Mouse (Mus musculus): ENCODE data around the gene Mcidas.

The Mcidas gene

DNA sequence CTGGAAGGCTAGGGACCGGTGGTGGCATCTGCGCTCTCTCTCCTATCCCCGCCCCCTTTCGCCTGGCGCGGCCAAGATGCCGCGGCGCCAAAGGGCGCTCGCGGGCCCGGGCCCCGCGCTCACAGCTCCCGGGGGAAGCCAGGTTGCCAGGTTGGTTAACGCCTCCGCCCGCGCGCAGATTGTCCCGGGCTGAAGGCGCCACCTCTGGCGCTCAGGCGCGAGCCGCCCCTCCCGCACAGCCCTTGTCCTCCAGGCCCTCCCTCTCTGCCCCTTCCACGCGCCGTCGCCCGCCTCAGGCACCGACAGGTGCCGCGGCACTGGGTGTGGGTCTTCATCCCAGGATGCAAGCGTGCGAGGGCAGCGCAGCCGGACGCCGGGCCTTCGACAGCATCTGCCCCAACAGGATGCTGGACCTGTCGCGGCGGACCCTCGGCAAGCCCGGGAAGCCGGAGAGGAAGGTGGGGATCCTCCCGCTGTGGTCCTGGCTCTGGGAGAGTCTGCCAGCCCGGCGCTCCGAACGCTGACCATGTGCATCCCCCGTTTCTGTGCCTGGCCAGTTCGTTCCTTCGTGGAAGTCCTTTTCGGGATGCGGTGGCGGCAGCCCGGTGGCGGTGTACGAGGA, at the start of gene Mcidas:
Gene Mcidas, plus strand, starts transcription at position 315 of the 622 bp plus-strand sequence.
- peak; percentile 41 for DNase-seq (ENCODE audit: low read depth, low spot score)

DNA sequence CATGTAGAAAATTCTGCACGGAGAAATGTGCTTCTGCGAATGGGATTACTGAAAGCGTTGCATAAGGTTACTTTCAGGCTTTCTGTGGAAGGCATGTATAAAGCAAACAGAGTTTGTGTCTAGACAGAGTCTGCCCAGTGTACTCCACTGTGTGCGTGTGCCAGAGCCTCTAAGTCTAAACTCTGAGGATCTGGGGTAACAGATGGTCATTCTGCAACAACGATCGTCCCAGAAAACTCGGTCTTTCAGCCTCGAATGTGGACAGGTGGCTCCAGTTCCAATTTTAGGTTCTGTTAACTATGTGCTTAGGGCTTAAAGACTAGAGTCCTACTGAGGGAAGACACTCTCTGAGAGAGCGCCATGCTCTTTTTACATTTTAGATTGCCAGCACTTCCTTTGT, 48.3 kb upstream of the Mcidas start:
- no peak for DNase-seq (ENCODE audit: low read depth, low spot score)

DNA sequence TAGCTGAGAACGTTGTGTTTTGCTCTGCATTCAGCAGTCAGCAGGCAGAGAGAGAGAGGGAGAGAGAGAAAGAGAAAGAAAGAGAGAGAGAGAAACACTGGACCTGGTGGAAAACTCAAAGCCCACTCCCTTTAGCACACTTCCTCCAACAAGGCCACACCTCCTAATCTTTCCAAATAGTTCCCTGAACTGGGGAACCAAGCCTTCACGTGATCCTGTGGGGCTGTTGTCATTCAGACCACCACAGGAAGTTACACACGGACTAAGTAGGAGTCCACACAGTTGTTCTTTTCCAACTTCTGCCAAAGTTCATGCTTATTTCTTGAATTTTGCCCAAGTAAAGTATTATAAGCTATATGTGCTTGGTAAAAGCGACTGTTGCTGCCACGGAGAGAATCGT, 47.7 kb upstream of the Mcidas start:
- peak; percentile 52 for DNase-seq (ENCODE audit: low read depth, low spot score)

DNA sequence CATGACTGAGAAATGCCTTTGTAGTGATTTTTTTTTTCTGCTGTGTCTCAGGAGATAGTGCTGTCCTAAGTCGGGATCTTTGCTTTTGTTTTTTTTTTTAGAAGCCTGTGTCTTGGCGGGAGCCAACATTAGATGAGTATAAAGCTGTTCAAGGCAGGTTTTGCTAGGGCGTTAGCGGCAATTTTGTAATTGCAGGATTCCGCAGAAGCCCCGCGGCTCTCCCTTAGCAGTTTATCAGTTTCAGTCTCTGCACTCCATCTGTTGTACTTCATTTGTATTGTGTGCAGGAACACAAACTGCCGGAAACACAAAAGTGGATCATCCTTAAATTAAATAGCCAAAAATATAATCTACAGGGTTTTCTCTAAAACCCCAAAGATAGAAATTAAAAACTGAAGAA, 39.6 kb upstream of the Mcidas start:
- DNase-seq (ENCODE audit: low read depth, low spot score) = no peak

DNA sequence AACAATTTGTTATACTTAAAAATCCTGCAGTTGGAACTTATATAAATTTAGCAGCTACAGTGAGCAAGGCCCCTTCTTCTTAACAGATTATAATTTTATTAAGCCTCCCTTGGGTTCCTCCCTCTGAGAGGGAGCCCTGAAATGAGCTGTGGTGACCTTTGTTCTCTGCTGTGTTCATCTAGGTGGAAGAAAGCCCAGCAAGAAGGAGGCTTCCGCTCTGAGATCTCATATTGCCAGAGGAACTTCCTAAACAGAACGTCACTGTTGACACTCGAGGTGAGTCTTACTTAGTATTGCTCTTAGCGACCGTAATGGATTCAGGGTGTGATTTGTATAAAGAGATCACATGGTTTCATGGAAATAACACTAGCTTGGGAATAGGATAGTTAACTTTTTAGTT, 30.6 kb upstream of the Mcidas start:
- DNase-seq (ENCODE audit: low read depth, low spot score) = no peak

DNA sequence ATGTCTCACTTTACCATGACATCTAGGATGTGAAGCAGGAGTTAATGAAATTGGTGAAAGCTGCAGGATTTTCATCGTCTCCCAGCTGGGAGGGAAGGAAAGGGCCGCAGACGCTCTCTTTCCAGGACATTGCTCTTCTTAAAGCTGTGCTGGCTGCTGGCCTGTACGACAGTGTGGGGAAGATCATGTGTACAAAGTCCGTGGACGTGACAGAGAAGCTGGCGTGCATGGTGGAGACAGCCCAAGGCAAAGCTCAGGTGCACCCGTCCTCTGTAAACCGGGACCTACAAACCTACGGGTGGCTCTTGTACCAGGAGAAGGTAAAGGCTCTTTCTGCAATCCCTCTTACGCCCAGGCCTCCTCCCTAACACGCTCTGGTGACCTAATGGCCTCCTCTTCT, 29.2 kb upstream of the Mcidas start:
- no peak for DNase-seq (ENCODE audit: low read depth, low spot score)

DNA sequence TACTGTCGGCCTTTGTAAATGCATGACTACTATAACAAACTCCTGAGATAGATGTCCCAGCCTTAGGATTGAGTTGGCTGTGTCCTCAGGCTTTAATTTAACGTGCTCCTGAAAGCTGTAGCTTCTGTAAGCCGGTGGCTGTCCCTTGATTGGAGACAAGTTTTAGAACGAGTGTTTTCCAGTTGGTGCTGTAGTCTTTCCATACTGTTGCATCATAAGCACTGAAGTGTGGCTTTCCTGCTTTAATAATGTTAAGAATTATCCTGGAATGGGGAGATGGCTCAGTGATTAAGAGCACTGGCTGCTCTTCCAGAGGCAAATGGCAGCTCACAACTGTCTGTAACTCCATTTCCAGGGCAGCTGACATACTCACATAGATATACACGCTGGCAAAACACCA, 26.4 kb upstream of the Mcidas start:
- no peak for DNase-seq (ENCODE audit: low read depth, low spot score)

DNA sequence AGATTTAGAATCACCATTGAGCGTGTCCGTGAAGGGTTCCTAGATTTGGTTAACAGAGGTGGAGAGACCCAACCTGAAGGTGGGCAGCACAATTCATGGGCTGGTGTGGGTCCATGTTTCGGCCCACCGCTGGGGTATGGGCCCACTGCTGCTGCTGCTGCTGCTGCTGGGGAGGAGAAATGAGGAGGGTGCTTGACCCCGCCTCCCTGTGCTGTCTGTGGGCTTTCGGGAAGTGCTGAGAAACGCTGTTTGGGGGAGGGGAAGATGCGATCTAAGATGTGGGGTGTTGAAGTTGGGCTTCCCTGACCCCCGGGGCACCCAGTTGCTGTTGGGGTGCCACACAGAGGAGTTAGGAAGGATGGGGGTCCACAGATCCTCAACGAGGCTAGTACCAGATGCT, 16.9 kb upstream of the Mcidas start:
- peak; percentile 20 for DNase-seq (ENCODE audit: low read depth, low spot score)

DNA sequence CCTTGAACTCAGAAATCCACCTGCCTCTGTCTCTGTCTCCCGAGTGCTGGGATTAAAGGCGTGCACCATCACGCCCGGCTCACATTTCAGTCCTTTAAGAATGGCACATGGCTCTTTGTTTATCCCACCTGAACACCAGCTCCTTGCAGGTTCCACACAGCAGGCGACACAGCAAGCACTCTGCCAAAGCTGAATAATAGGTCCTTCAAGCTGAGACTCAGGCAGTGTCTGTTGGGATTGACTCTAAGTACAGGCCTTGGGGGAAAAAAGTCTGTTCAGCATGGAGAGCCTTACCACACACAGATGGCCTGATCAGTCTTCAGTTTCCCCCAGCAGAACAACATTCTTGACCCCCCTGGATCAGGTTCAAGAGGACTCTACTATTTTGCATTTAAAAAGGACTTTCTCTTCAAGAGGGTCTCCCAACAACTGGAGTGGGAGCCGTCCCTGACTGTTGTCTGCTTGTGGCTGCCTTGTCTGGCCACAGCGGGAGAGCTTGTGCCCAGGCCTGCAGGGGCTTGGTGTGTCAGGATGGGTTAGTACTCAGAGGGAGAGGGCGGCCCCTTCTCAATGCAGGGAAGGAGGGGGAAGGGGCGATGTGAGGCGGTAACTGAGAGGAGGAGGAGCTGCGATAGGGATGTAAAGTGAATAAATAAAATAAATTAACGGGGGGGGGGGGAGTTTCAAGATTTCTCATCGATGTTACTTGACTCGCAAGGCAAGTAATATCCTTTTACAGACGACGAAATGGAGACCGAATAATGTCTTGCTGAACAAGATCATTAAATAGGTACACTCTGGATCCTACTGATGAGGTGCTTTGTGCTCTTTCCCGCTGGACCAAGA, 7.8 kb upstream of the Mcidas start:
- DNase-seq (ENCODE audit: low read depth, low spot score) = peak; percentile 95

DNA sequence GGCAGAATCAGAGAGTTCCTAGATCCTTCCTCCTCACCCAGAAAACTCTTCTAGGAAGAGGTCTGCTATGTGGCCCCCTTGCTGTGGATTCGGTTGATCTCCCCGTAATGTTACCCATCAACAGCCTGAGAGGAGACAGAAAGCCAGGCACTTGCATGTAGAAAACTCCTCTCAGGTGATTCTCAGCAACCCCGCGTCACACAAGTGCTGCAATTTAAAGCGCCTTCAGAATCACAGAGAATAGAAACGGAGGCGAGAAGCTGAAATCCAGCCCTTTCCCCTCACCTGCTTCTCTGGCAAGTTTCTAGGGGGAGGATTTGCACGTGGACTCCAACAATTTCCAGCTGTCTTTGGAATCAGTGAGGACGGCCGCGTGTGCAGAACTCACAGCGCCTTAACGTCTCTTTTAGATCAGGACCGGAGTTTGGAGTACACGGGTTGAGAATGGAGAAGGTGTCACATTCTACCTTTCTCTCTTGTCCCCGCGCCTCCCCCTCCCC, 7.1 kb upstream of the Mcidas start:
- peak; percentile 29 for DNase-seq (ENCODE audit: low read depth, low spot score)

DNA sequence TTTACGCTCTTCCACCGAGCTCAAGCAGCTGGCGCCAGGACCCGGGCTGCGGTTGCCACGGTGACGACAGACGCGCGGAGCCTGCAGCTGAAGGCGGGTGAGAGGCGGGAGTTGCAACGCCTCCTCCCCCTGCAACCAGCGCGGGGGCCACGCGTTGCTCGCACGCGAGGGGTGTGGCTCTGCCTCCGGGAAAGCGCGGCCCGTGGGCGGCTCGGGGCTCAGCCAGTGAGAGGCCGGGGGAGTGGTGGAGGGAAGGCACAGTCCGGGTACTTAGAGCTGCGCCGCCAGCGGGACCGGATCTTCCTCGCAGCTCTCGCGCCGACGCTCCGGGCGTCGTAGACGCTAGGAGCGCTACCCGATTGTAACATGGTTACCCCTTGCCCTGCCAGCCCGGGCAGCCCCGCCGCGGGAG, 6.1 kb upstream of the Mcidas start, which contains the start of gene Ccno:
Gene Ccno, plus strand, starts transcription at position 271 of the 412 bp plus-strand sequence.
- peak; percentile 96 for DNase-seq (ENCODE audit: low read depth, low spot score)

DNA sequence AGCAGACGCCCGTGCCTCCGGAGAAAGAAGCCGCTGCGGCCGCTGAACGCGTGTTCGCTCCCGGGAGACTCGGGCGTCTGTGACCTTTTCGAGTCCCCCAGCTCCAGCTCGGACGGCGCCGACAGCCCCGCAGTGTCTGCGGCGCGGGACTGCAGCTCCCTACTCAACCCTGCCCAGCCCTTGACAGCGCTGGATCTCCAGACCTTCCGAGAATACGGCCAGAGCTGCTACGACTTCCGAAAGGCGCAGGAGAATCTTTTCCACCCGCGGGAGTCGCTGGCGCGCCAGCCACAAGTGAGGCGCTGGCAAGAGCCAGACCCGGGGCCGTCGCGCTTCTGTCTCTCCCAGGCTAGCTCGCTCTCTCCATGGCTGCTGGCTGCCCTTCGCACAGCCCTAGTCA, 5.7 kb upstream of the Mcidas start:
- peak; percentile 66 for DNase-seq (ENCODE audit: low read depth, low spot score)

DNA sequence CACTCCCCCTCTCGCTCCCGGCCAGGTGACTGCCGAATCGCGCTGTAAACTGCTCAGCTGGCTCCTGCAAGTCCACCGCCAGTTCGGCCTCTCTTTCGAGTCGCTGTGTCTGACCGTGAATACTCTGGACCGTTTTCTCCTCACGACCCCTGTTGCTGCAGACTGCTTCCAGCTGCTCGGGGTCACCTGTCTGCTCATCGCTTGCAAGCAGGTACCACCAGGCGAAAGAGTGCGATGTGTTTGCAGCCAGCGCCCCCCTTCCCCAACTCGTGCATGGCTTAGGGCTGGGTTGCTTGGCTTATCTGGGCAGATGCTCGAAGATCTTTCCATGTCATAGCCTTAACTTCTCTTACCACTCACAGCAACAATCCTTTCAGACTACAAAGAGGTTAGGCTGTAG, 4.8 kb upstream of the Mcidas start:
- no peak for DNase-seq (ENCODE audit: low read depth, low spot score)

DNA sequence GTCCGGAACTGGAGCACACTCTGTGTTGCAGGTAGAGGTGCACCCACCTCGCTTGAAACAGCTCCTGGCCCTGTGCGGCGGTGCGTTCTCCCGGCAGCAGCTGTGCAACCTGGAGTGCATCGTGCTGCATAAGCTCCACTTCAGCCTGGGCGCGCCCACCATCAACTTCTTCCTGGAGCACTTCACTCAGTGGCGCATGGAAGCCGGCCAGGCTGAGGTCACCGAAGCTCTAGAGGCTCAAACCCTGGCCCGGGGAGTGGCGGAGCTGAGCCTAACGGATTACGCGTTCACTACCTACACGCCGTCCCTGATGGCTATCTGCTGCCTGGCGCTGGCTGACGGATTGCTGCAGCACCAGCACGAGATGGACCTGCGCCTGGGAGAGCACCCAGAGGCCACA, 4.1 kb upstream of the Mcidas start:
- peak; percentile 31 for DNase-seq (ENCODE audit: low read depth, low spot score)

DNA sequence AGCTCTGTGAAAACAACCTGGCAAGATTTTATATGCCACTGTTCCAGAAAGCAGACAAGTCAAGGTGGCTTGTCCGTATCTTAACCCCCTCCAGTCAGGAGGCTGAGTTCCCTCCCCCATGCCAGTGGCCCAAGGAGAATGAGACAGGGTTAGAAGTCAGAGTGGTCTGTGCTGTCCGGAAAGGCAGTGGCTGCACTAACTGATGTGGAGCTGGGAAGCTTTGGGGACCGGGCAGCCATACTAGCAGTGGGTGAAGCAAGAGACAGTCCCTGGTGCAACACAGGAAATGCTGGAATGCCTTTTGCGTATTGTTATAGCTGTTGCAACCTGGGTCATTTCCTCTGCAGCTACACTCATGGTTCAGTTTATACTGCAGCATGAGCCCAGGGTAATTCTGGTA, 3.3 kb upstream of the Mcidas start:
- DNase-seq (ENCODE audit: low read depth, low spot score) = no peak

DNA sequence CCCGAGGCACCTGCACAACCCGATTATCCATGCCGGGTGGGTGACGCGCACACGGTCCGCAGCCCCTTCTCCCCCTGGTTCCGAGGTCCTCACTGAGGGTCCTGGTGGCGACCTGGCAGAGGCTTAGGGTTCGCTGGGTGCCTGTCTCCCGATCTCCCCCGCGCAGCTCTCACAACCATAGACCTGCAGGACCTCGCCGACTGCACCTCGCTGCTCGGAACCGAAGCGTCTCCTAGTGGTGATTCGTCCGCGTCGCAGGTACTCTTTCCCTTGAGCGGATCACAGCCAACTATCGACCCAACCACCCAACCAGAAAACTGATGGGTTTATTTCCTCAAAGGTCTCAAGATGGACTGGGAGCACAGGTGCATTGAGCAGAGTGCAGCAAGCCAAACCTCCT, 546 bp downstream of the Mcidas start:
- DNase-seq (ENCODE audit: low read depth, low spot score) = peak; percentile 87

DNA sequence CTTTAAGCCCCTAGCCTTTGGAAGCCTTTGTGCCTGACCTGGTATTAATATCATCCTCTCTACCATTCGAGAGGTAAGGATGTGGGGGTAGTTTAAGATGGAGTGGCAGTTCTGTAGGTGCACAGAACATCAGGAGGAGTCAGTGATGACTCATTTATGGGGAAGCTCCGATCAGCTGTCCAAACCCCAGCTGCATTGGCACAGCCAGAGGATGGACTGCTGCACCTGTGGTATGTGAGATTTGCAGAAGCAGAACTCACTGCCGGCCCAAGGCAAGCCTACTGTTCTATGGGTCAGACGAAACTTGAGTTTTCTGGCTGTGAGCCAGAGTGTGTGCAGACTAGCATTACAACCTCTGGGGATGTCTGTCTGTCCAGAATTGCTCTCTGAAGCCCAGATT, 2.8 kb downstream of the Mcidas start:
- DNase-seq (ENCODE audit: low read depth, low spot score) = no peak

DNA sequence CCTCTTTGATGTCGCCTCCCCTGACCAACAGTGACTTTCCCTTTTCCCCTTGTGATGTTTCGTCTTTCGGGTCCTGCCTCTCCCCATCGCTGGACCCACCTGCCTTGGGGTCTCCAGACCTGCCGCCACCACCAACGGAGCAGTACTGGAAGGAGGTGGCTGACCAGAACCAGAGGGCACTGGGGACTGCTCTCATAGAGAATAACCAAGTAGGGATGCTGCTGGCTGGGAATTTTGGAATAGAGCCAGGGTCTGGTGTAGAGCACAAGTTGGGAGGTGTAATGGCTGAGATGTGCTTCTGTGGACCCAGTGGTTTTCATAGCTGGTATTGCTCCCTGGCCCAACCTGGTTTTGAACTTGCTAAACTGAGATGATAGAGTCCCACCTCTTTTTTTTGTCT, 3.7 kb downstream of the Mcidas start:
- no peak for DNase-seq (ENCODE audit: low read depth, low spot score)

DNA sequence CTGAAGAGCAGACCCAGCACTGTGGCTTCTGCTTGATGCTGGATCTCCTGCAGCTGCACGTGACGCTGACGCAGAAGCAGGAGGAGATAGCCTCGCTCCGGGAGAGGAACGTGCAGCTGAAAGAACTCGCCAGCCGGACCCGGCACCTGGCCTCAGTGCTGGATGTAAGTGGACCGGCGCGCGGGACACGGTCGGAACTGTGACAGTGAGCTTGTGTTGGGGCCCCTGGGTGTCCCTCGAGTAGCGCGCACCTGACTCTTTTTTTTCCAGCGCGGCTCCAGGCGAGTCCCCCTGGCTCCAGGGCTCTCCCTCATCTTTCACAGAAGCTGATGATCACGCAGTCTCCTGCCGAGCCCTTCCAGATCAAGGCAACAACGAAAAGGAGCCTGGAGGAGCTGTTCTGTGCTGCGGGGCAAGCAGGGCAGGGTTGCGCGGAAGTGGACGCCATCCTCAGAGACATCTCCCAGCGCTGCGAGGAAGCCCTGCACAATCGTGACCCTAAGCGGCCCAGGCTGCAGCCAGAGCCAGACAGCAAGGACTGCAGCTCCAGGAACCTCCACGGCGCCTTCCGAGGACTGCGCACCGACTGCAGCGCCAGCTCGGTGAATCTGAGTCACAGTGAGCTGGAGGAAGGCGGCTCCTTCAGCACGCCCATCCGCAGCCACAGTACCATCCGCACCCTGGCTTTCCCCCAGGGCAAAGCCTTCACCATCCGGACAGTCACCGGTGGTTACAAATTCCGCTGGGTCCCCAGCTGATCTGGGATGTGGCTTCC, 5.0 kb downstream of the Mcidas start:
- peak; percentile 46 for DNase-seq (ENCODE audit: low read depth, low spot score)

DNA sequence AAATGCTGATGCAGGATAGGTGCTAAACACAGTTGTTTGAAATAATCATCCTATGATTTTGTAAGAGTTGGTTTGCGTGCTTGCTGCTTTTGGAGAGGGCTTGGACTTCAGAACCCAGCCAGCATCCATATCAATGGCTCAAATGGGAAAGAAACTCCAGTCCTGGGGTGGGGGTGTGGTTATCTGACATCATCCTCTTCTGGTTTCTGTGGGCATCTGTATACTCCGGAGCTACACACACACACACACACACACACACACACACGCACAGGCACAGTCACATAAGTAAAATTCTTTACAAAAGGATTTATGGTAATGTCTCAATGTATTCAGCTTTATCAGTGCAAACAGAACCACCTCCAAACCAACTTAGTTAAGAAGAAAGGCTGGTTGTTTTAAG, 6.4 kb downstream of the Mcidas start:
- no peak for DNase-seq (ENCODE audit: low read depth, low spot score)

DNA sequence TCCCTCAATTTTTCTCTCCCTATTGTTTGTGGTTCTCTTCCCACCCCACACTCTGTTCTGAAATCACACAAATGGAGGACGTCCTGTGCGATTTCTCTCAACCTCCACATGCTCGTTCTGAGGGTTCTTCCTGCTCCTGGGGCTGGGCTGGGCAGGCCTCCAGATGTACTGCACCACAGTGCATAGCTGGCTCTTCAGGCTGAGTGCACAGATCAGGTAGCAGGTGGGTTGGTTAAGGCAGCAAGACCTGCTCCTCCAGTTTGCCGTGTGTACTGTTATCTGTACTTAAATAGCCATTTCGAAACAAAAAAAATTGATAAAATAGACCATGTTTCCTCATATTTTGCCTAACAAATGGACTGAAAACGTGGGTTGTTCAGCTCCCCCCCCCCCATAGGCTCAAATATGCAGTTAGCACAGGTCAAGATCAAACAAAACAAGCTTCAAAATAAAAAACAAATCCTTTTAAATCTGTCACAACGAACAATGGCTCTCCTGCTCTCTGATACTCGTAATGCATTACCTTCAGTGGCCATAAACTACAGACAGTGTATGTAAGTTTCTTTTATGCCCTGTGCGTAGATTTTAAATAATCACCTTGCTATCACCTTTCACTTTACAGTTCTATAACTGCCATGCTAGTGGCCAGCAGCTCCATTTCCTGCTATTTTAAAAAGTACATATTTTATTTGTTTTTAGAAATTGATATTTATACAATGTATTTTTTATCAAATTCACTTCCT, 7.1 kb downstream of the Mcidas start:
- DNase-seq (ENCODE audit: low read depth, low spot score) = no peak

DNA sequence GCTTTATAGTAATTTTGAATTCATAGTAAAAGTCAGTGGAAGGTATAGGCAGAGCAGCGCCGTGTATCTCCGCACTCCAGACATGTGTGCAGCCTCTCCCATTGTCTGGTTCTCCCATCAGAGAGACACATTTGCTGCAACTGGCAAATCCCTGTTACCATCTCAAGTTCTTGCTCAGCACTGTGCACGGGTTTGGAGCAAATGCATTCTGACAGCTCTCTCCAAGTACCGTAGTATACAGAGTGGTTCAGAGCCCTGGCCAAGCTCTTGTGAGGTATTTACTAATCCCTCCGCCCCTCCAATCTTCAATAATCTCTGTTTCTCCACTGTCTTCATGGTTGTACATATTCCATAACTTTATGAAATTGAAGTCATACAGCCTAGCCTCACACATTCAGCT, 19.0 kb downstream of the Mcidas start:
- no peak for DNase-seq (ENCODE audit: low read depth, low spot score)
